Mouse (Mus musculus) olfactory bulb, adult 2 months (tissue): ENCODE data around the gene Smox. TPM values are rescaled to one million over a fixed set of nuclear protein-coding genes. Genes with fewer than 3 reads are reported as not detected.

Experiments
- H3K27ac ChIP-seq: fragments of 200-500 bp; 2 replicates; pipeline ENCODE4 v1.5.1; 2012; ENCODE audit warnings: low read depth, low read length; ENCODE audit not compliant: insufficient read depth
- H3K4me1 ChIP-seq: fragments of 200-500 bp; 2 replicates; pipeline ENCODE4 v1.6.1; 2012; ENCODE audit warnings: low read length; ENCODE audit not compliant: control insufficient read depth, insufficient read depth
- H3K4me3 ChIP-seq: fragments of 200-500 bp; 2 replicates; pipeline ENCODE4 v1.5.1; 2012; ENCODE audit warnings: mild to moderate bottlenecking, low read depth, low read length, moderate library complexity; ENCODE audit not compliant: insufficient read depth
- CTCF ChIP-seq: fragments of 200-500 bp; IDR thresholded peaks from 2 replicates; pipeline ENCODE4 v1.5.1; 2012; ENCODE audit warnings: low read depth, mild to moderate bottlenecking, low read length, moderate library complexity; ENCODE audit not compliant: insufficient read depth
- POLR2A ChIP-seq: fragments of 200-500 bp; IDR thresholded peaks from 2 replicates; pipeline ENCODE4 v1.6.1; 2012; ENCODE audit warnings: mild to moderate bottlenecking, low read depth, low read length, moderate library complexity; ENCODE audit not compliant: insufficient read depth
- WGBS: fragments of 180-500 bp; shearing (Covaris S2); methylation state at CpG from one replicate; pipeline ENCODE4 v1.1.7; 2018; 5-methylcytosine and 5-hydroxymethylcytosine counted together
- polyA plus RNA-seq: library from polyadenylated mRNA; stranded (reverse); fragments of >200 nt; gene quantifications from 2 replicates; pipeline ENCODE4 v1.2.4, GENCODE M21; 2012; ENCODE audit warnings: low replicate concordance; ENCODE audit not compliant: missing spikeins, insufficient read depth, insufficient read length

The Smox gene
- polyA plus RNA-seq, 1 experiment, result not detected

GRCm38 (mm10) chr2:131517550-131517949 lies 26.3 kb downstream of the Smox start:
- TF ChIP-seq CTCF, result no peak
- WGBS, result 89% methylated on average over 4 of the region's 4 CpGs
- H3K27ac ChIP-seq, result no peak overlapping the region
- H3K4me3 ChIP-seq, result no peak overlapping the region
- peaks cover 19% of the 10 kb centered on the region for H3K4me1 ChIP-seq

GRCm38 (mm10) chr2:131518790-131519189 lies 27.5 kb downstream of the Smox start:
- H3K27ac ChIP-seq, result no peak overlapping the region
- TF ChIP-seq POLR2A (no peak), CTCF (no peak)
- H3K4me3 ChIP-seq, result no peak overlapping the region
- peaks cover 14% of the 10 kb centered on the region for H3K4me1 ChIP-seq
- 69% methylated on average over 3 of the region's 3 CpGs for WGBS

- Histone ChIP-seq H3K4me1 (peaks cover 6% of the 10 kb centered on the region; the same call in 1 of the 2 replicates), H3K4me3 (no peak overlapping the region), H3K27ac (no peak overlapping the region)
- WGBS, result 95% methylated on average over 19 of the region's 19 CpGs
- TF ChIP-seq POLR2A, result no peak
- TF ChIP-seq CTCF, result no peak
These were observed 29.4 kb downstream of the Smox start for GRCm38 (mm10) chr2:131520743-131521142.

DNA sequence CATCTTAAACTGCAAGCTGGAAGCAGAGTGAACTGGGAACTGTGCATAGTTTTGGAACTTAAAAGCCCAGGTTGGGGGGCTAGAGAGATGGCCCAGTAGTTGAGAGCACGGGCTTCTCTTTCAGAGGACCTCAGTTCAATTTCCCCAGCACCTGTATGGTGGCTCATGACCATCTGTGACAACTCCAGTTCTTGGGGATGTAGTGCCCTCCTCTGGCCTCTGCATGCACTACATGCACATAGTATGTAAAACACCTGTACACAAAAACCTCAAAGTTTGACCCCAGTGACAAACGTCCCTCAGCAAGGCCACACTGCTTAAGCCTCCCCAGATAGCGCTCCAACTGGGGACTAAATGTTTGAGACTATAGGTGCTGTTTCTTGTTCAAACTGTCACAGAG lies 35.8 kb downstream of the Smox start:
- TF ChIP-seq POLR2A, result no peak
- TF ChIP-seq CTCF, result no peak
- Histone ChIP-seq H3K4me1 (peaks cover 4% of the 10 kb centered on the region), H3K27ac (no peak overlapping the region), H3K4me3 (no peak overlapping the region)
- WGBS, result 62% methylated on average over 3 of the region's 3 CpGs

- Histone ChIP-seq H3K27ac (no peak overlapping the region), H3K4me1 (peaks cover 4% of the 10 kb centered on the region), H3K4me3 (no peak overlapping the region)
- 0 out of 2 replicates have a peak, but pooled peaks have one; percentile 19 for TF ChIP-seq CTCF
- TF ChIP-seq POLR2A, result no peak
- WGBS, result 35% methylated on average over 11 of the region's 11 CpGs
These were observed 38.8 kb downstream of the Smox start for GRCm38 (mm10) chr2:131529898-131530622.

- Histone ChIP-seq H3K4me1 (peaks cover 4% of the 10 kb centered on the region), H3K27ac (no peak overlapping the region), H3K4me3 (no peak overlapping the region)
- TF ChIP-seq CTCF (peak; percentile 72), POLR2A (no peak)
- WGBS, result 15% methylated on average over 9 of the region's 9 CpGs
These were observed 39.3 kb downstream of the Smox start for GRCm38 (mm10) chr2:131530623-131531008.

- no peak overlapping the region for H3K27ac ChIP-seq
- 79% methylated on average over 7 of the region's 7 CpGs for WGBS
- peaks cover 4% of the 10 kb centered on the region for H3K4me1 ChIP-seq
- no peak overlapping the region for H3K4me3 ChIP-seq
- no peak for TF ChIP-seq CTCF
- no peak for TF ChIP-seq POLR2A
These were observed 40.0 kb downstream of the Smox start for GRCm38 (mm10) chr2:131531271-131531670.

GRCm38 (mm10) chr2:131535168-131535567 lies 43.9 kb downstream of the Smox start:
- Histone ChIP-seq H3K4me3 (no peak overlapping the region), H3K27ac (no peak overlapping the region), H3K4me1 (peaks cover 7% of the 10 kb centered on the region)
- WGBS, result 97% methylated on average over 5 of the region's 5 CpGs
- TF ChIP-seq POLR2A (no peak), CTCF (no peak)

- WGBS, result 37% methylated on average over 7 of the region's 7 CpGs
- Histone ChIP-seq H3K27ac (no peak overlapping the region), H3K4me1 (0 out of 2 replicates have a peak, but pooled peaks cover 2% of the 10 kb centered on the region), H3K4me3 (no peak overlapping the region)
- TF ChIP-seq CTCF (no peak), POLR2A (no peak)
These were observed 47.0 kb downstream of the Smox start for GRCm38 (mm10) chr2:131538341-131538740.

- TF ChIP-seq CTCF (no peak), POLR2A (no peak)
- 87% methylated on average over 6 of the region's 6 CpGs for WGBS
- Histone ChIP-seq H3K4me1 (0 out of 2 replicates have a peak, but pooled peaks cover 2% of the 10 kb centered on the region), H3K27ac (no peak overlapping the region), H3K4me3 (no peak overlapping the region)
These were observed 48.5 kb downstream of the Smox start for GRCm38 (mm10) chr2:131539780-131540179.
